Mouse (Mus musculus): ENCODE results near the gene Hdac9. TPM values are rescaled to one million over a fixed set of nuclear protein-coding genes. Genes with fewer than 3 reads are reported as not detected.

Gene Hdac9
- total RNA-seq, 2 experiments from 2014 or later, result 2.8 to 5.2 TPM

DNA sequence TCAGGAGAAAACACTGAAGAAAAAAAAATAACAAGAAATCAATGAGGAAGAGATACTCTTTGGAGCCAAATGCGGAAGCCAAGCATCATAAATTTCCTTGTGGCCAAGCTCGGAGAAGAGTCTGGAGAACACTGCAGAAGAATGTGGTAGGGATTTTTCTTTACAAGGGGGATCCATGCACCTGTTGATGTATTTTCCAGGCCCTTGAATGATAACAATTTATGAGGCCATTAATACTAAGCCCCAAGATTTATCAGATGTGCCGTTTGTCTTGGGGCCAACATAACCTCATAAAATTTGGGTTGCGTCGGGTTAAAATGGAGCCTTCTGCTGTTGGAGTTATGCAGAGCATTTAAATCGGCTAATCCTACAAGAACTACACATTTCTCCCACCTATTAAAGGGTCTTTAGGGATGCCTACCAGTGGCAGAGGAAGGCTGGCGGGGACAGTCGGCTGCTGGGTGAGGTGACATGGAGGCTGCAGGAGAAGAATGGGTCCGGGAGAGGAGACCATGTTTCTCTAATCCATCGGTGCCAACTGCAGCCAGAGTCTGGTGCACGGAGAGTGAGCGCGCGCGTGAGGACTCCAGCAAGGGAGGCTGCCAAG lies 604.7 kb downstream of the Hdac9 start:
- intact Hi-C loops (cut with DNase I; ENCODE audit: low total_unique reads), result no loop called here
- DNase-seq, result no peak

DNA sequence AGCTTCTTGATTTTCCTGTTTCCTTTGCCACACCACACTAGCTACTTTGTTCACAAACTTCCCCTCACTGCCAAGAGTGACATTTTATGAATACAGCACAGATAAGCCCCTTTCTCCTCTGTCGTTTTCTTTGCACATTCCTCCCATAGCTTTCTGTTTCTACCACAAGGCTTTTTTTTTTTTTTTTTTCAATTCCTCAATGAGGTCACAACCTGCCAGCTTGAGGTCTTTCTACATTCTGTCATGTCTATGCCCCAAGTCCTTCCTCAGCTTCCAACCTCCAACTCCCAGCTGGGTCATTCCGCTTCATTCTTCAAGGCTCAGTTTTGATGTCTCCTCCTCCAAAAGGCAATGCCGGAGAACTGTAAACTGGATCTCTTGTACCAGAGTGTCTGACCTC lies 611.4 kb downstream of the Hdac9 start:
- no peak for DNase-seq
- intact Hi-C loops (cut with DNase I; ENCODE audit: low total_unique reads), result no loop called here

DNA sequence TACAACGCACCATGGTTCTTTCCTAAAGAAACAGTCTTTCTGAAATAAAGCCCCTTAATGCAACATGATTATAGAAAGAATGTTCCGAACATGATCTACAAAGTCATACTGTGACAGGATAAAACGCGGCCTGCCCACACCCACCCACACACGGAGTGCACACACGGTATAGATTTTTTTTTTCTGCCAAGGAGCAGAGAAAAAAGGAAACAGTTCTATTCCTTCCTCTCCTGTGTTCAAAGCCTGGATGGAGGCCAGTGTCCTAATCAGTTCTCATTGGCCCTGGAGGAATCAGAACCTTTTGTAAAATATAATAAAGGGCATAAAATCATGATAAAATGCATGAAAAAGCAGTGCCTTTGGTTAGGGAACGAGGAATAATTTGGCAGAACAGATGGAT lies 624.5 kb downstream of the Hdac9 start:
- intact Hi-C loops (cut with DNase I; ENCODE audit: low total_unique reads), result no loop called here
- DNase-seq, result no peak

DNA sequence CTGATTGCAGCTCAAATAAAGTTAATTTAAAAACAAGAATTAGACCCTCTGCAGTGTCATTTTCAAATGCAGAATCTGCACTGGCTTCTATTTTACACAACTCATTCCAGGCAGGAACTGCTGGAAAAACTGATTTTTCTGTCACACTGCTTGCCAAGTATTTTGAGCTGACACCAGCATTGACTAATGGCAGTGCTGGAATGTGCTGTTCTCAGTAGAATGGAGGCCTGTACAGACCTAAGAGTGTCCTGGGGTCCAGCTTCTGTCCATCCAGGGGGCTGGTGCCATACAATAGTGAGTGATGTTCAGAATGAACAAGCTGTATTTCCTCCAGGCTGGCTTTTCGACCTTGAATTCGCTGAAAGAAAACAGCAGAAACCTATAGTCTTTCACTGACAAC lies 629.7 kb downstream of the Hdac9 start:
- intact Hi-C loops (cut with DNase I; ENCODE audit: low total_unique reads), result no loop called here
- no peak for DNase-seq

DNA sequence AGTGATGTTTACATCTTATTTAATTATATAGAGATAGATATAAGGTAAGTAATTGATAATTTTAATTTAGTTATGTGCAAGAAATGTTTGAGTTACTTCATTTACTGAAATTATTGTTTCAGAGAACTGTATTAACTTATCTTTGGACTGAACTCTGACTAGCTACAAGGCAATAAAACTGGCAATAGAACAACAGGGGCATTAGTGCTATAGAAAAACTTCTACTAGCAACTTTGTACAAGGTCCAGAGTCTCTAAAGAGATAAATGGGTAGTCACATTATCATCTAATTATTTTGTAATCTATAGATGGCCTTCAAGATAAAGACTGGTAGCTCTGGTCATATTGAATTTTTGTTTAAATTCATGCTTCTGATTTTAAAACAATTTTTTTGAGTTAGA lies 632.0 kb downstream of the Hdac9 start:
- no peak for DNase-seq
- intact Hi-C loops (cut with DNase I; ENCODE audit: low total_unique reads), result no loop called here

DNA sequence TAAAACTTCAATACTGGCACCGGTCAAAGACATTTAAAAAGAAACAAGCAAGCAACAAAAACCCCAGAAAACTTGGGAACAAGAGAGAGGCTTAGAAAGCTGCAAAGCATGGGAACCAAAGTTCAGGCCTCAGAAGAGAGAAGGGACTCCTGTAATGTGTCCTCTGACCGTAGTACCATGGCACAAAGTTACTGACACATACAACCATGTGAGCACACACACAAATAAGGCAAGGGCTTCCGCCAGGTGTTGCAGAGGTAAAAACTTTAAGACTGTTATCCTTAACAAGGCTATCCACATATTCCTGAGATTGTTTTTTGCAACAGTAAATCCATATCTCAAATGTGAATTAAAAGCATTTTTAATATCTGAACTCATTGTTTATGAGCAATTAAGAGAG lies 632.5 kb downstream of the Hdac9 start:
- intact Hi-C loops (cut with DNase I; ENCODE audit: low total_unique reads), result no loop called here
- no peak for DNase-seq

DNA sequence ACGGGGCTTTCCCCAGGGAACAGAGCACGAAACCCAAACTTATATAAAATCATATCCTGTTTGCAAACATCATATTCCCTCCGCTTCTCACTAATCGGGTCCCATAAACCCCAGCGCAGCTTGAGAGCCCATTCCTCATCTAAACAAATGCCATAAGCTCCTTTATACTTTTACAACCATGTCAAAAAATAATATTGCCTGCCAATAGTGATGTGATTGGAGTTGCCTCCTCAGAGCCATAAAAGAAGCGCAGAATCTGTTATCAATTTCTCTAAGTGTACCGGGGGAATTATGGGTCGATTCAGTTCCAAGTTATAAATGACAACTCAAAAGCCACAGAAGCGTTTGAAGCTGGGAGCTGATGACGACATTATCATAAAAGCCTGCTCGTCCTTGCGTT lies 638.1 kb downstream of the Hdac9 start:
- DNase-seq, result no peak
- intact Hi-C loops (cut with DNase I; ENCODE audit: low total_unique reads), result no loop called here

DNA sequence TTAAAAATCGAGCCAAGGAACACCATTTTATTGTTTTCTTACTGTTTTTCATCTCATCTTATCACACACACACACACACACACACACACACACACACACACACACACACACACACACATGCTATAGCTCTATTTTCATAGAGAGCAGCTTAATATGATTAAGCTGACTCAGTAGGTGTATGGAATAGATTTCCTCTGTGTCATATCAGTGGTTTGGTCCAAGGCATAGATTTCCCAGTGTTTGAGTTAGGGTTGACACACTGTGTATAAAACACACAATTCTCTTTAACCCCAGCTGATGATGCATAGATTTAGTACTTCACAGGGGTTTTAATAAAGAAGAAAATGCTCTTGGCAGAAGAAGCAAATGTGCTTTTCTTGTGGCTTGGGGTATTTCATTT lies 643.1 kb downstream of the Hdac9 start:
- DNase-seq, result no peak
- intact Hi-C loops (cut with DNase I; ENCODE audit: low total_unique reads), result no loop called here

DNA sequence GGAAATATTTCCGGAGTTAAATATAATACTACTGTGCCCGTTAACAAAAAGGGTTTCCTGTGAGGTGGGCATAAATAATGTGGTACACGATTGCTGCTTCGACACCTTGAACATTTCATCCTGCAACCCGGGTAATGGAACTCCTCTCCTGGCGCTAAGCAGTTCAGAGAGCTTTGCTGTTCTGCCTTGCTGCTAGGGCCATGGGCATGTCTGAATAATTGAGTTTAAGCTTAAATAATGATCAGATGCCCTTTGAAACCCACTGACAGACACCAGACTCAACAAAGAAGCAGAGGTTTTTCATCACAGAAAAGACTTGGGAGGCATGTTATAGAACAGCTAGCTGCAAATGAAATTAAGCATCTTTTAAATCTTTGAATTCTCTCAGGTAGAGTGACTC lies 646.8 kb downstream of the Hdac9 start:
- intact Hi-C loops (cut with DNase I; ENCODE audit: low total_unique reads), result no loop called here
- no peak for DNase-seq

DNA sequence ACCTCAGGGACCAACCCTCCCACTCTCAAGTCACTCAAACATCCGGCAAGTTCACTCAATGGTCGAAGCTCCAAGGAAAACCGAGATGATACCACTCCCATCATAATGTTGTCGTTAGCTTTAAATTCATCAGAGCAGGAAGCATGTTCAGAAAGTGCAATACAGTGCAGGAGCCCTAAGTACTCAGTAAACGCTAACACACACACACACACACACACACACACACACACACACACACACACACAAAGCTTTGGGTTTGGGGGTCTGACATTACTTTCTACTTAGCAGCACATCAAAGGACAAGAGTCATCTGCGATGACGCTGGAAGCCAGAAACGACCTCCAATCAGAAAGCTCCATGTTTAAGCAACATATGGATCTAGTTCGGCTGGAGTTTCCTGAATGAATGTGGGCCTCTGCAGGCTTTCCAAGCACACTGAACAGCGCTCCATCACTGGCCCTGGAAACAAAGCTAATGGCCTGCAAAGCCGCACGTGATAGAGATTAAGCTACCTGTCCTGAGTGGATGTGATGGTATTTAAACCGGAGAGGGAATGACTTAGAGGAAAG lies 647.3 kb downstream of the Hdac9 start:
- no peak for DNase-seq
- intact Hi-C loops (cut with DNase I; ENCODE audit: low total_unique reads), result no loop called here

DNA sequence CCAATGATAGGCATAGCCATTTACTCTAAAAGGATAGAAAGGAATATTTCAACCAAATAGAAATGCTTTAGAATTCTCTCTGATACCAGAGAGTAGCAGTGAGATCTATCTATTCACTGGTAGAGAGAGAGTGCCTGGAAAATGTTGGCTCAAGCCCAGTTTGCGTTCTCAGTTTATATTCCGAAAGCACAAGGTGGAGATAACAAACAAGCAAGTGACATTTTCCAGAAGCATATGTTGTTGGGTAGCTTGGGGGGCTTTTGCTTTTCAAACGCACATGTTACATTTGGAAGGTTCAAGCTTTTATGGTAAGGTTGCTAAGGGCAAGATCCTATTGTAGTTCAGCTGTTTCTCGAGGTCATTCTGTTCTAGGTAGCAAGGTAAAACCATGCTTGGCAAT lies 657.2 kb downstream of the Hdac9 start:
- intact Hi-C loops (cut with DNase I; ENCODE audit: low total_unique reads), result no loop called here
- DNase-seq, result no peak

DNA sequence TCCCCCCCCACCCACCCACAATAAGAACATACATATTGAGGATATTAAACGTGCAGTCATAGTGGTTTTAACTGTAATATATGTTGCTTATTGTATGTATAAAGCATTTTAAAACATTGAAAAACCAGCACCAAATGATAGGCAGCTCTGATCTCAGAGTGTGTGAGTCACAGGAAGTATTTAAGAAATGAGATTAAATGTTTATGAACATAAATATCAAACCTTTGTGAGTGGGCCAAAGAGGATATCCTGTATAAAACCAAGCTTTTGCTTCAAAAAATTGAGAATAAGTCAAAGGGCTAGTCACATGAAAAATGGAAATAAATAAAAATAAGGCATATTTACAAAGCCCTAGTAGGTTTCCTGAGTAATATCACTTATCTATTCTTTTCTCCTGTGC lies 667.7 kb downstream of the Hdac9 start:
- no peak for DNase-seq
- intact Hi-C loops (cut with DNase I; ENCODE audit: low total_unique reads), result no loop called here

DNA sequence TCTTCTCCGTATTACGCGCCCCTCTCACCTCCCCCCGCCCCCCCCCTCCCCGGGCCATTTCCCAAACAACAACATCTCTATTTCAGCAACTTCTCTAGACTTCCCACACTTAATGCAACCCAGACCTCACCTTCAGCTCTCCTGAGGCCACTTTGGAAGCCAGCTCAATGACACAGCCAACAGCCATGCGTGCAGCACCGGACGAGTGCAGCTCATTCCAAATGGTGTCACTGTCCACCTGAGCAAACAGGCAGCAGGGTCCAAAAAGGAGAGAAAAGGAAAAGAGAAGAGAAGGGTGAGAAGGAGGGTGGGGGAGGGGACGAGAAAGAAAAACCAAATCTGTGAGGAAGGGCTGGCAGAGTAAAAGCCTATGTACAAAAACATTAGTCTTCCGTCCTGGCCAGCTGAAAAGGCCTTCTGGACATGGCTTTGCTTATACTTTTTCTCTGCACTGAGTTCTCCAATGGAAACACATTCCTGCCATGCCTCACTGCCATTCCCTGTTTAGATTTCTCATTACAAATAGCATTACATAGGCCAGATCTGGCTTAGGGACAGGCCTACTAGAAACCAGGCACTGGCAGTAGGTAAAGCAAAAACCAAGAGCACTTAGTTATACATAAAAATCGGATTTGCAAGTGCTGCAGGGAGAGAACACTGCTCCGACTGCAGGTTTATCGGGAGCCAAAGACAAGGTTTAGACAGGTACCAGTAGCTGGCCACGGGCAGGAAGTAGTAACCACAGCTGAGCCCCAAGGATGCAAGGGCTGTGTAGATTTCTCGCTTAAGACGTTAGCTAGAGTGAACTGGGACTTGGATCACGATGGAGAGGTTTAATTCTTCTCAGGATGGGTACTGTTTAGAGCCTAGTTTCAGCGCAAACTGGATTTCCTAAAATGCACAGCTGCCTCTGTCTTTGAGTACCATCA lies 668.4 kb downstream of the Hdac9 start:
- intact Hi-C loops (cut with DNase I; ENCODE audit: low total_unique reads), result no loop called here
- DNase-seq, result no peak

DNA sequence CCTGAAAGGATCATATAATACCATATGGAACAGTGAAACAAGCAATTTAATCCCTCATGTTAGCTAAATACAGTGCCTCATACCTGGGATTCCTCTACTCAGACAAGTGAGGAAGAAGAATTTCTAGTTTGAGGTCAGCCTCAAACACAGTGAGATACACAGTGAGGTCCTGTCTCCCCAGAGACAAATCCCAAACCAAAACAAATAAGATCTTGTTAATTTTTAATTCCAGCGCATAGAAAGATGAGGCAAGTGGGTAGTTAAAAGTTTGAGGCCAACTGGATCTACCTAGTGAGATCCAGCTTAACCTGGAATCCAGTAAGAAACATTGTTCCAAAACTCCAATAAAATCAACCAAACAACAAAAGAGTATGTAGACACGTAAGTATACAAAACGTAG lies 678.1 kb downstream of the Hdac9 start:
- no peak for DNase-seq
- intact Hi-C loops (cut with DNase I; ENCODE audit: low total_unique reads), result no loop called here

DNA sequence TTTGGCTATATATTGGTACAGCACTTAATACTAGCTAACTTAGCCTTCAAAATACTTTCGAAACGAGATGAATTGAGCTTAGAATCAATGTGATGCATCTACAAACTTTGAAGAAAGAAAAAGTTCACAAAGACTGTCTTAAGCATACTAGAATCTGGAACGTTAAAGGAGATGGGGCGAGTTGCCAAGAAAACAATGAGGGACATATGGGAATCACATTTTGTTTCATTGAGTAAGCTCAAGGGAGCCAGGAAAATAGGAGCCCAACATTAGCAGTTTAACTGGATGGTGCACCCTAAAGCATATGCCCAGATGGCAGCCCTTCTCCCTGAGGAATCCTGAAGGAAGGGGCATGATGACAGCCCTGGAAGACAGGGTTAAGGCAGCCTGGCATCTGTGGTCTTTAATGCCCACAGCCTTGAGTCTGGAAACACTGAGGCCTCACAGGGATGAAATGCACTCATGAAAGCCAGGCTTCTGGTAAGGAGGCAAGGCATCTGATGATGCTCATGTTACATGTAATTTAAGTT lies 685.2 kb downstream of the Hdac9 start:
- intact Hi-C loops (cut with DNase I; ENCODE audit: low total_unique reads), result no loop called here
- no peak for DNase-seq

DNA sequence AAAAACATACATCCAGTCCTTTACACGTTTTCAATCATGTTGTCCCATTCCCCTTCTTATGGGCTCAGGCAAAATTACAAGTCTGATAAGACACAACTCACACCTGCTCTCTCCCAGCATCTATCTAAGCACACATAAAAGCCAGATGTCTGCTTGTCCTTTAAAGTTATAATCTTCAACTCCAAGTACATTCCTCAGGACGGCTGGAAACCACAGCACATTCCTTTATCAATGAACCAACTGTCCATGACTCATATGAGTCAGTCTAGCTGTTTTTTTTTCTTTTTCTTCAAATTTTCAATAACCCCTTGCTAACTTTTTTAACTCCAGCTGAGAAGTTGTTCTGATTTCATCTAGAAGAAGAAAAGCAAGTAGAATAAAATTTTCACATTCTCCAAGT lies 692.4 kb downstream of the Hdac9 start:
- intact Hi-C loops (cut with DNase I; ENCODE audit: low total_unique reads), result loop anchor here (5.0 kb wide), 1 partner anchor 253 kb away; no protein-coding TSS in a partner anchor
- no peak for DNase-seq

DNA sequence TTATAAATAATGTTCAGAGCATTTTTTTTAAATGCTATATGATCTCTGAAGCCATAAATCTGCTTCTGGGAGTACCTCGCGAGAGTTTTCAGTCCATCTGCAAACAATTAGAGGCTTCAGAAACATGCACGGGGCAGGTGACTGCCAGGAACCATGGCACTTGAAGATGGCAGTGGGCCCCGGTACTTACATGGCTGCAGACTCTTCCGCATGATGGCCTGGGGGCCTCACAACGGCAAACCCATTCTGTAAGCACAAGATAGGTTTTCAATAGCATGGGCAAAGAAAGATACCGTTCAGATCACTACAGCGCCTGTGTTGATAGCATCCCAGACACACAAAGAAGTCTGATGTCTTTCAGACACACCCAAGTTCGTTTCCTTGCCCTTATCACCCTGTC lies 695.9 kb downstream of the Hdac9 start:
- DNase-seq, result no peak
- intact Hi-C loops (cut with DNase I; ENCODE audit: low total_unique reads), result loop anchor here (5.0 kb wide), 1 partner anchor 256 kb away; no protein-coding TSS in a partner anchor

DNA sequence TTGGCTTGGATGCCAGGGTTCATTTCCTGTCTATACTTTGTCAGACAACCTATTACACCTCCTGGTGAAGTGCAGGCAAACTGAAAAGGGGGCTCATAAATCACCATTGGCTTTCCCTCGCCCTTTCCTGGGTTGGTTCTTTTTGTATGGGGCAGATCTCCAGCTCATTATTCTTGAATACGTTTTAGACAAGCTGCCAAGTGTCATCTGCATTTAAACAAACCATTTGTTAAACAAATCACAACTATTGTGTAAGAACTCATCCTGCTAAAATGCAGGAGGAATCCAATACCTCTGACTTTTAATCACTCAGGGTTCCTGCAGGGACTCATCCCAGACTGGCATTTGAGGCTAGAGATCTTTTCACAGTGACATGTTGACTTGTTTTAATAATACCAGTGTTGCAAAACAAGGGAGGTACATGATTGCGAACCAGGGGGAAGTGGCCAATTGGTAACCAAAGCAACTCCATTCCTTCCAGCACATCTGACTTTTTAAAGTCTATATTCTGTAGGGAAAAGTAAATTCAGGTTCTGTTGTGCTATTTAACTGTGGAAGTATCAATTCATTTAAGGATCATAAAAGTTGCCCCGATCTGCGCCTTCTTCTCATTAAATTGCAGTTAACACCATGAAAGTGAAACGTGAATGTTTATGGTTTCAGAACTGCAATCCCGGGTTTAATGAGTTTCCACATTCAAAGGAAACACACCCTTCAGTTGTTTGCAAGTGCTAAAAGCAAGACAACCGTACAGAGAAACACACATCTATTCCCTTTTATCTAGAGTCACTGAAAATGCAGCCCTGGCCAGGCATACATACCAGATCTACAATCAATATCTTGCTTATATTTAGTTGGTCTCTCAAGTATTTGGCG lies 696.6 kb downstream of the Hdac9 start:
- DNase-seq, result no peak

DNA sequence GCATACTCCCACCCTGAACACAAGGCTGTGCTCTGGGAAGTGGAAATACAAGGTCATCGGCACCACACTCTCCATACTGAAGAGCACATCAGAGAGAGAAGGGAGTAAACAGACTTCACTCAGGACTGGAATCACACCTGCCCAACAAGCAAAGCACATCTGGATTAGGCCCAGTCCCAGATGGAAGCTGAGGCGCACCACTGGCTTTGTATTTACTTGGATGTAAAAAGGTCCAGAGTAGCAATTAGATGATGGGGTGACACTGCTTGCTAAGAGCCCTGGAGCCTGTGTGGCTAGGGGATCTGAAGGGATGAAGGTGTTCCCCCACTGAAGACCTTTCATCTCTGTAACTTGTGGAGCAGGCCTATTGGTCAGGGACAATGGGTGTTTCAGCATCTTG lies 698.3 kb downstream of the Hdac9 start:
- no peak for DNase-seq
- intact Hi-C loops (cut with DNase I; ENCODE audit: low total_unique reads), result no loop called here

More for the DNA sequence above, 696.6 kb downstream of the Hdac9 start:
- intact Hi-C loops (cut with DNase I; ENCODE audit: low total_unique reads), result loop anchor here (5.0 kb wide), 1 partner anchor 257 kb away; no protein-coding TSS in a partner anchor

All from gastrocnemius, postnatal 14 days (tissue).